Mouse (Mus musculus) E14TG2a.4 (cell line): ENCODE measurements around the gene Rbm3.
"Not testable (repeated sequence)": the region's sequence is repeated elsewhere in the genome, so short reads cannot be mapped to it uniquely, and the experiment has no call there.

ENCODE experiments used
- H3K27me3 ChIP-seq: 2 replicates; pipeline ENCODE4 v1.6.1; 2014; ENCODE audit warnings: low read length, control low read depth; ENCODE audit not compliant: insufficient read depth
- H3K36me3 ChIP-seq: 2 replicates; pipeline ENCODE4 v1.6.1; 2014; ENCODE audit warnings: low read length, control low read depth; ENCODE audit not compliant: insufficient read depth
- H3K4me1 ChIP-seq: replicated peaks from 2 replicates; pipeline ENCODE4 v1.6.1; 2014; ENCODE audit warnings: low read depth, low read length, control low read depth
- H3K4me3 ChIP-seq: replicated peaks from 2 replicates; pipeline ENCODE4 v1.5.1; 2014; ENCODE audit warnings: mild to moderate bottlenecking, low read length
- H3K9me3 ChIP-seq: 2 replicates; pipeline ENCODE4 v1.6.1; 2014; ENCODE audit warnings: low read length, control low read depth
- CTCF ChIP-seq: conservative IDR thresholded peaks from 2 replicates; pipeline ENCODE4 v1.5.1; 2014; ENCODE audit warnings: low read length
- NANOG ChIP-seq: IDR thresholded peaks from 2 replicates; pipeline ENCODE4 v1.6.1; 2014; ENCODE audit warnings: borderline replicate concordance, low read length, mixed read lengths
- POU5F1 ChIP-seq: IDR thresholded peaks from 2 replicates; pipeline ENCODE4 v1.6.1; 2014; ENCODE audit warnings: low read length, borderline replicate concordance

Rbm3 gene

DNA sequence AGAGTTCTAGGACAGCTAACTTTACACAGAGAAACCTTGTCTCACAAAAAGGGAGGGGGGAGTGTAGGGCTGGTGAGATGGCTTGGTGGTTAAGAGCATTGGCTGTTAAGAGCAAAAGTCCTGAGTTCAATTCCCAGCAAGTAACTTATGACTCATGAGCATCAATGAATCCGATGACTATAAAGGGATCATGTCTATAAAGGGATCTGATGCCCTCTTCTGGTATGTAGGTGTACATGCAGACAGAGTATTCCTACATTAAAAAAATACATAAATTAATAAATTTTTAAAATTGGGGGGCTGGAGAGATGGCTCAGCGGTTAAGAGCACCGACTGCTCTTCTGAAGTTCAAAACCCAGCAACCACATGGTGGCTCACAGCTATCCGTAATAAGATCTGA, 30.4 kb downstream of the Rbm3 start:
- H3K27me3 ChIP-seq = no peaks in the 10 kb centered on the region
- H3K36me3 ChIP-seq = no peaks in the 10 kb centered on the region
- TF ChIP-seq CTCF = 0 out of 2 replicates have a peak, but pooled peaks have one; percentile 10
- no peak for TF ChIP-seq POU5F1
- no peak for TF ChIP-seq NANOG
- H3K4me3 ChIP-seq = no peak overlapping the region
- H3K9me3 ChIP-seq = no peaks in the 10 kb centered on the region
- no peaks in the 10 kb centered on the region for H3K4me1 ChIP-seq

DNA sequence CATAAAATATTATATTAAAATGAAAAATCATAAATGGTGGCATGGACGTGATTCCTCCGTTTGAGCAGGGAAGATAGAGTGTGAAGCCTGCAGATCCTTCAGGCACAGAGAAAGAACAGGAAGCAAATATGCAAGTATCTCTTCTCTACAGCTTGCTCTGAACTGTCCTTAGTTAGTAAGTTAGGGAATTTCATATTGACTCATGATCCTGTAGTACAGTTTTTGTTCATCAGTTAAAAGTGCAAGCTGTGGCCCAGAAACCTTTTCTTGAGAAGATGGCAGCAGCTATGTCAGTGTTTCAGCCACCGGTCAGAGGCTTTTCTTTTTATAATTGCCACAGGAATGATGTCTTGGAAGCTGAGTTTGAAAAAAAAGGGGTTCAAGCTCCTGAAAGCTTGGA, 40.7 kb downstream of the Rbm3 start:
- no peaks in the 10 kb centered on the region for H3K9me3 ChIP-seq
- H3K4me3 ChIP-seq = no peak overlapping the region
- no peaks in the 10 kb centered on the region; the same call in 1 of the 2 replicates for H3K27me3 ChIP-seq
- TF ChIP-seq POU5F1 = no peak
- no peak for TF ChIP-seq NANOG
- TF ChIP-seq CTCF = no peak
- H3K4me1 ChIP-seq = peaks cover 8% of the 10 kb centered on the region
- no peaks in the 10 kb centered on the region for H3K36me3 ChIP-seq

DNA sequence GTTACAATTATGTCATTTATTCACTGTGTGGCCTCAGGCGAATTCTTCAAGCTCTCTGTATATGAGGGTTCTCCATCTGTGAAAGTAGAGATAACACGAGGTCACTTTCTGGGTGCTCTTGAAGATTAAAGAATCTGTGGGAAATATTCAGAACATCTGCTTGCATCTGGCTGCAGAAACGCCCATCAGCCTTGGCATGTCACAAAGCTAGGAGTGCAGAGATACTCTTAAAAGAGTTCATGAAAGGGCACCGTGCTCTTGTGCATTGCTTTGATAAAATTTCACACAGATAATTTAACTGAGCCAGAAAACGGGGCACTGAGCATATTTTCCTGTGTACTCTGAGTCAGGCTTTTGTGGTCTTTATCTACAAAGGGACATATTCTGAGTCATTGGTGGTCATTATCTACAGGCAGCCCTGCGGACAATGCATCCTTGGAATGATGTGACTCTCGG, 43.4 kb downstream of the Rbm3 start:
- Histone ChIP-seq H3K9me3 (no peaks in the 10 kb centered on the region), H3K4me1 (peaks cover 8% of the 10 kb centered on the region), H3K27me3 (no peaks in the 10 kb centered on the region), H3K36me3 (no peaks in the 10 kb centered on the region), H3K4me3 (no peak overlapping the region)
- TF ChIP-seq NANOG (no peak), POU5F1 (no peak), CTCF (no peak)

DNA sequence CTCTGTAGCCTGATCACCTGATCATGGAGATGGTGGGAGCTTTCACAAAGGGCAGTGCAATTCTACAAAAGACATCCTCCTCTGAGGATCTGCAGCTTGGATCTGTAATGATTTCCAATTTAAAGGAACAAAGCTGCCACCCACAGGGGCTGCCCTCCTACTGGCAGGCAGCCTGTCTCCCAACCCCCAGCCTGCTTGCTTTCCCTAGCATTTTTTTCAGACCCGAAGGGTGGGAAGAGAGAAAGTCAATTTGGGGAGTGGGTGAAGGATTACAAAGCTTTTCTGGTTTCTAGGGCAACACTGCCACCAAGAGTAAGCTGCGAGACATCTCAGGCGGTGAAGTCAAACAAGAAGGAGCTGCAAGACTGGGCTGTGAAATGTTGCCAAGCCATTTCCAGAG, 44.7 kb downstream of the Rbm3 start:
- H3K27me3 ChIP-seq = no peaks in the 10 kb centered on the region
- H3K9me3 ChIP-seq = no peaks in the 10 kb centered on the region
- TF ChIP-seq POU5F1 (no peak), NANOG (peak; percentile 74; the same call in 1 of the 2 replicates), CTCF (peak; percentile 27; the same call in 1 of the 2 replicates)

DNA sequence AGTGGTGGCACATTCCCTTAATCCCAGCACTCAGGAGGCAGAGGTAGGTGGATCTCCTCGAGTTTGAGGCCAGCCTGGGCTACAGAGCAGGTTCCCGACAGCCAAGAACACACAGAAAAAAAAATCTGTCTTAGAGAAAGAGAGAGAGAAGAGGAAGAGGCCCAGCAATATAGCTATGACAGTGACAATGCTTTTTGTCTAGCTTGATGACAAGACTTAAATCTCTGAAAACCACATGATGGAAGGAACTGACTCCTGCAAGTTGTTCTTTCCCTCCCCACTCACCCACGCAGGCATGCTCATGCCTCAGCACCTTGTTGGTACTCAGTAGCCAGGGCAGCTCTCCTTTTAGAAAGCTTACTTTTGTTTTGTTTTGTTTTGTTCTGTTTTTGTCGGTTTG, 46.2 kb downstream of the Rbm3 start:
- no peak for TF ChIP-seq POU5F1
- TF ChIP-seq CTCF = no peak
- no peak for TF ChIP-seq NANOG
- peaks cover 8% of the 10 kb centered on the region for H3K4me1 ChIP-seq
- H3K27me3 ChIP-seq = no peaks in the 10 kb centered on the region
- no peaks in the 10 kb centered on the region for H3K9me3 ChIP-seq
- no peak overlapping the region for H3K4me3 ChIP-seq
- H3K36me3 ChIP-seq = no peaks in the 10 kb centered on the region

More for the DNA sequence above, 44.7 kb downstream of the Rbm3 start:
- Histone ChIP-seq H3K4me1 (peaks cover 8% of the 10 kb centered on the region), H3K4me3 (no peak overlapping the region), H3K36me3 (no peaks in the 10 kb centered on the region)

DNA sequence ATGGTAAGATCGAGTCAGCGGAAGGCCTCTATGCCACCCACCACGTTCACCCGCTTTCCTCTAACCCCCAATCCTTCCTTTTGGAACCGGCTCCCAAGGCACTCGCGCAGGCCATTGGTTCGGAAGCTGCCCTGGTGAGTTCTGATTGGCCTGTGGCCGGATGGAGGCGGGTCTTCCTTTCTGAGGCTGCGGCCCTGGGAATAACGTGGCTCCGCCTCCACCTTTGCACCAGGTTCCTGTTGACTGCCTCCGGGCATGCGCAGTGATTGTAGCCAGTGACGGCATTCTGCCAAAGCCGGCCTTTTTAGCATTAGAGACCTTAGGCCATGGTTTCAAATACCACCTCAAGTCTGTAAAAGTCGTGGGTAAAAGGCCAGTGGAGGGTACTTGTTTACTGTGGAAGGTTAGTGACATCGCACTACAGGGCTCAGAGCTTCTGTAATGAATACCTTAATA, 48.9 kb downstream of the Rbm3 start:
- no peaks in the 10 kb centered on the region for H3K9me3 ChIP-seq
- H3K4me1 ChIP-seq = peaks cover 8% of the 10 kb centered on the region
- TF ChIP-seq NANOG (no peak), POU5F1 (no peak)
- peak overlapping the region; percentile 71 for H3K4me3 ChIP-seq
- no peaks in the 10 kb centered on the region for H3K27me3 ChIP-seq
- H3K36me3 ChIP-seq = no peaks in the 10 kb centered on the region

DNA sequence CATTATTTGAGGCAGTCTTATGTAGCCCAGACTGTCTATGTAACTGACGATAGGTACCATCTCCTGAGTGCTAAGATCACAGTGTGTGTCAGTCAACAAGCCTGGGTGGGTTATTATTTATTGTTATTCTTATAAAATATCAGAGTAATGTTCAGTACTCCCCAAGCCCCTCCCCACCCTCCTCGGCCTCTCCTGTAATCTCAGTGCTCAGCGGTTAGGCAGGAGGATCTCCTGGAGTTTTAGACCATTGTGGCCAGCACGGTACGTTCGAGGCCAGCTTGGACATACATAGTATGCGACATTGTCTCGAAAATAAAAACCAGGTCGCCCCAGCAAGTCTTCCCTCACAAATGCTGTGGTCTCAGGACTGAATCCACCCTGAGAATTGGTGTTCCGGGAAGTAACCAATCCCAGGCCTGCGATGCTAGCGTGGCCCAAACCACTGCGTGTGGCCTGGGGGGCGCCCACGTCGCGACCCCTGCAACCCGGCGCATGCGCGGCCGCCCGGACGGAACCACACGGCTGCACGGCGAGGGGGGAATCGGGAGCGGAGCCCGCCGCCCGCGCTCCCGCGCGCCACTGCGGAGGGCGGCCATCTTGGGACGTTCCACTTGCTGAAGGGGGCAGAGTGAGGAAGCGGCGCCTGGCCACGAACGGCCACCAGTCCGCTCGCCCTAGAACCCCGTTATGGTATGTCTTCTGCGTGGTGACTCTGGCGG, 49.5 kb downstream of the Rbm3 start:
- not testable (repeated sequence) for H3K4me1 ChIP-seq, H3K27me3 ChIP-seq, H3K36me3 ChIP-seq, H3K9me3 ChIP-seq
- peak overlapping the region; percentile 68 for H3K4me3 ChIP-seq

DNA sequence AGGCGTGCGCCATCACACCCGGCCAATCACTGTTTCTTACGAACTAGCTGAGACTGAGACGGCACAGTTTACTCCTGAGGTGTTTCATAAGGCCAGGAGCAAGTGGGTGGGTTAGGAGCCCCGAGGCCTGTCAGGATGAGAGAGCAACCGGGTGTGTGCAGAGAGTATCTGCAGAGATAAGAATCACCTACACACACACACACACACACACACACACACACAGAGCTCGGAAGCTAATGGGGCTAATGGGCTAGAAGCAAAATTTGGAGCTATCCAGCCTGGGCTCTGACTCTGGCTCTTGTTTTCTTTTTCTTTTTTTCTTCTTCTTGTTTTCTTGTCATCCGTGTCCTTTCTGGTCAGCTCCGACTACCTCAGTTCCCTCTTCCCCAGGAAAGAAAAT, 50.1 kb downstream of the Rbm3 start:
- Histone ChIP-seq H3K4me1 (peaks cover 2% of the 10 kb centered on the region), H3K36me3 (no peaks in the 10 kb centered on the region), H3K9me3 (no peaks in the 10 kb centered on the region), H3K27me3 (no peaks in the 10 kb centered on the region), H3K4me3 (peak overlapping the region; percentile 68)
- TF ChIP-seq CTCF (no peak), POU5F1 (no peak), NANOG (no peak)

DNA sequence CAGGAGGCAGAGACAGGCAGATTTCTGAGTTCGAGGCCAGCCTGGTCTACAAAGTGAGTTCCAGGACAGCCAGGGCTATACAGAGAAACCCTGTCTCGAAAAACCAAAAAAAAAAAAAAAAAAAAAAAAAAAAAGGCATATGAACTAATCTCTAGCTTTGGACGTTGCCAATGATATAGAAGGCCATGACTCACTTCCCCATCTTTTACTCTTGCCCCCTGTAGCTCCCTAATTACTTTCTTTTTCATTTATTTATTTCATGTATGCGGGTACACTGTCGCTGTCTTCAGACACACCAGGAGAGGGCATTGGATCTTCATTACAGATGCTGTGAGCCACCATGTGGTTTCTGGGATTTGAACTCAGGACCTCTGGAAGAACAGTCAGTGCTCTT, 54.7 kb downstream of the Rbm3 start:
- not testable (repeated sequence) for H3K36me3 ChIP-seq, H3K9me3 ChIP-seq, H3K4me1 ChIP-seq, H3K27me3 ChIP-seq, H3K4me3 ChIP-seq
